Mouse (Mus musculus): Measurements from ENCODE around the gene Nav2. TPM values are rescaled to one million over a fixed set of nuclear protein-coding genes. Genes with fewer than 3 reads are reported as not detected.

Gene Nav2
- polyA plus RNA-seq, 1 experiment, result 21.9 TPM

DNA sequence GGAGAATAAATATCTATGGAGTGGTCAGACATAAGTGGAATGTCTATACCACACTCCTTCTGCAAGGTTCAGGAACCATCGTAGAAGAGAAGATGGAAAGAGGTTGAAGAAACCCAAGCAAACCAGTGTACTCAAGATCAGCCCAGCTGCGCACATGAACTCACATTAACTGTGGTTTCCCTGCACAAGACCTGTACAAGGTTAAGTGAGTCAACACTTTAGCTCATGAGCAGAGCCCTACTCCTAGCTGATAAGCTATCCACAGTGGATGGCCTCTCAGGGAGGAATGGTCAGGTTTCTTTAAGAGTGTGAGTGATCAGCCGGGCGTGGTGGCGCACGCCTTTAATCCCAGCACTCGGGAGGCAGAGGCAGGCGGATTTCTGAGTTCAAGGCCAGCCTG, 567.6 kb downstream of the Nav2 start:
- Histone ChIP-seq H3ac (ENCODE audit: control insufficient read depth, insufficient read length) (no peak overlapping the region), H3K27me3 (ENCODE audit: control insufficient read depth, insufficient read depth, insufficient read length) (no peaks in the 10 kb centered on the region), H3K36me3 (ENCODE audit: control insufficient read depth, insufficient read depth) (no peaks in the 10 kb centered on the region), H3K4me2 (ENCODE audit: low read depth) (no peak overlapping the region), H3K4me3 (no peak overlapping the region), H3K79me2 (ENCODE audit: control insufficient read depth, insufficient read depth) (no peaks in the 10 kb centered on the region)
- no peak for TF ChIP-seq POLR2AphosphoS2 (IDR thresholded peaks at IDR 0.05; ENCODE audit: insufficient read length, low read depth)
- no peak for TF ChIP-seq POLR2A (IDR thresholded peaks at IDR 0.05; ENCODE audit: insufficient read length, low read depth)
- TF ChIP-seq CEBPB (IDR thresholded peaks at IDR 0.05; ENCODE audit: insufficient read depth, poor library complexity, severe bottlenecking), result no peak
- TF ChIP-seq SRF (IDR thresholded peaks at IDR 0.05; ENCODE audit: control insufficient read depth, insufficient read length, low read depth), result no peak
- TF ChIP-seq USF1 (IDR thresholded peaks at IDR 0.05; ENCODE audit: low read depth), result no peak
- TF ChIP-seq MYOD1 (IDR thresholded peaks at IDR 0.05; ENCODE audit: control insufficient read depth in 1 of 3, insufficient read length in 2 of 3, low read depth in 2 of 3), result no peak
- no peak for TF ChIP-seq E2F4 (IDR thresholded peaks at IDR 0.05; ENCODE audit: insufficient read depth)
- TF ChIP-seq TCF3 (IDR thresholded peaks at IDR 0.05; ENCODE audit: insufficient read length, low read depth), result no peak
- no peak for TF ChIP-seq MAX (IDR thresholded peaks at IDR 0.05; ENCODE audit: low read depth)
- no peak for TF ChIP-seq REST (IDR thresholded peaks at IDR 0.05; ENCODE audit: insufficient read depth, insufficient read length)
- TF ChIP-seq MYOG (IDR thresholded peaks at IDR 0.05; ENCODE audit: control insufficient read depth in 1 of 3, insufficient read depth in 1 of 3, insufficient read length in 2 of 3, low read depth in 2 of 3), result no peak
- no peak for TF ChIP-seq TCF12 (IDR thresholded peaks at IDR 0.05; ENCODE audit: insufficient read depth, poor library complexity, severe bottlenecking)

- no peaks in the 10 kb centered on the region for H3K27me3 ChIP-seq (ENCODE audit: control insufficient read depth, insufficient read depth, insufficient read length)
- no peaks in the 10 kb centered on the region for H3K36me3 ChIP-seq (ENCODE audit: control insufficient read depth, insufficient read depth)
- H3K4me2 ChIP-seq (ENCODE audit: low read depth), result no peak overlapping the region
- no peak overlapping the region for H3ac ChIP-seq (ENCODE audit: control insufficient read depth, insufficient read length)
- H3K4me3 ChIP-seq, result no peak overlapping the region
- no peak for TF ChIP-seq POLR2AphosphoS2 (IDR thresholded peaks at IDR 0.05; ENCODE audit: insufficient read length, low read depth)
- TF ChIP-seq MYOG (IDR thresholded peaks at IDR 0.05; ENCODE audit: control insufficient read depth in 1 of 3, insufficient read depth in 1 of 3, insufficient read length in 2 of 3, low read depth in 2 of 3), result no peak
- TF ChIP-seq TCF3 (IDR thresholded peaks at IDR 0.05; ENCODE audit: insufficient read length, low read depth), result no peak
- no peak for TF ChIP-seq CEBPB (IDR thresholded peaks at IDR 0.05; ENCODE audit: insufficient read depth, poor library complexity, severe bottlenecking)
- no peak for TF ChIP-seq REST (IDR thresholded peaks at IDR 0.05; ENCODE audit: insufficient read depth, insufficient read length)
- TF ChIP-seq SRF (IDR thresholded peaks at IDR 0.05; ENCODE audit: control insufficient read depth, insufficient read length, low read depth), result no peak
- TF ChIP-seq E2F4 (IDR thresholded peaks at IDR 0.05; ENCODE audit: insufficient read depth), result no peak
- TF ChIP-seq USF1 (IDR thresholded peaks at IDR 0.05; ENCODE audit: low read depth), result no peak
- no peak for TF ChIP-seq MAX (IDR thresholded peaks at IDR 0.05; ENCODE audit: low read depth)
- TF ChIP-seq TCF12 (IDR thresholded peaks at IDR 0.05; ENCODE audit: insufficient read depth, poor library complexity, severe bottlenecking), result no peak
- no peak for TF ChIP-seq POLR2A (IDR thresholded peaks at IDR 0.05; ENCODE audit: insufficient read length, low read depth)
- TF ChIP-seq MYOD1 (IDR thresholded peaks at IDR 0.05; ENCODE audit: control insufficient read depth in 1 of 3, insufficient read length in 2 of 3, low read depth in 2 of 3), result no peak
- H3K79me2 ChIP-seq (ENCODE audit: control insufficient read depth, insufficient read depth), result no peaks in the 10 kb centered on the region
Measured at GRCm38 (mm10) chr7:49476666-49477065, 568.1 kb downstream of the Nav2 start.

DNA sequence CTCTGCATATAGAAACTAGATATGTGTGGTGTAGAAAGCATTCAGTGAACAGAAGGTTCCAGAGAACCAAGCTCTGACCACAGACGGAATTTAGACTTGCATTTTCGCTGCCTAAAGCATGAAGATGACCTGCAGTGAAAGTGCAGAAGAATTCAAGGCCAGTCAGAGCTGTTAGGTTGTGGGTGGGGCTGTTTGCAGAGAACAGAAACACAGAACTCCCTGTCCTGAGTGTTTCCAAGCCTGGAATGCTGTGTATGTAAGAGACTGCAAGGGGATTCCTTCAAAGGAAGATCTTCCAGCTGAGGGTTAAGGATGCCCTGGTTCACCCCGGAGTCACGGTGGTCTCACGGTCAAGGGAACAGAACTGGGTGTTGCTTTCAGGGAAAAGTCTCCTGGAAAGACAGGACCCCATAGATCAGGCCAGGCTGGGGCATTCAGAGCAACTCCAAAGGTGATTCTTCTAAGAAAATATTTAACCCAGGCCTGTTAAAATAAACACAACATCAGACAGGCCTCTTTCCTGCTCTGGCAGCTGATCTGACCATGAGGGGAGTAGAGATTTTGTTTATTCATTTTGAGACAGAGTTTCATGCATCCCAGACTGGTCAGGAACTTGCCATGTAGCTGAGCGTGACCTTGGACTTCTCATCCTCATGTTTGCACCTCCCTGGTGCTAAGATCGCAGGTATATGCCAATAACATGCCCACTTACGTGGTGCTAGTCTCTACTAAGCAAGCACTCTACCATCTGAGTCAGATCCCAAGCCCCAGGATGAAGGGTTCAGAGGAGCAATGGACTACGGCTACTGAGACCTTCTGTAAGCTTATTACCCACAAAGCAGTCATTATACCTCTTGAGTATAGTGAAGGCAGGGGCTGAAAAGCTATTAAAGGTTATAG, 568.8 kb downstream of the Nav2 start:
- no peak overlapping the region for H3ac ChIP-seq (ENCODE audit: control insufficient read depth, insufficient read length)
- H3K36me3 ChIP-seq (ENCODE audit: control insufficient read depth, insufficient read depth), result no peaks in the 10 kb centered on the region
- H3K27me3 ChIP-seq (ENCODE audit: control insufficient read depth, insufficient read depth, insufficient read length), result no peaks in the 10 kb centered on the region
- no peak overlapping the region for H3K4me3 ChIP-seq
- TF ChIP-seq POLR2AphosphoS2 (IDR thresholded peaks at IDR 0.05; ENCODE audit: insufficient read length, low read depth), result no peak
- no peak for TF ChIP-seq USF1 (IDR thresholded peaks at IDR 0.05; ENCODE audit: low read depth)
- TF ChIP-seq REST (IDR thresholded peaks at IDR 0.05; ENCODE audit: insufficient read depth, insufficient read length), result no peak
- no peak for TF ChIP-seq MYOG (IDR thresholded peaks at IDR 0.05; ENCODE audit: control insufficient read depth in 1 of 3, insufficient read depth in 1 of 3, insufficient read length in 2 of 3, low read depth in 2 of 3)
- TF ChIP-seq SRF (IDR thresholded peaks at IDR 0.05; ENCODE audit: control insufficient read depth, insufficient read length, low read depth), result no peak
- TF ChIP-seq E2F4 (IDR thresholded peaks at IDR 0.05; ENCODE audit: insufficient read depth), result no peak
- TF ChIP-seq MYOD1 (IDR thresholded peaks at IDR 0.05; ENCODE audit: control insufficient read depth in 1 of 3, insufficient read length in 2 of 3, low read depth in 2 of 3), result no peak
- no peak for TF ChIP-seq TCF12 (IDR thresholded peaks at IDR 0.05; ENCODE audit: insufficient read depth, poor library complexity, severe bottlenecking)
- TF ChIP-seq CEBPB (IDR thresholded peaks at IDR 0.05; ENCODE audit: insufficient read depth, poor library complexity, severe bottlenecking), result no peak
- no peak for TF ChIP-seq POLR2A (IDR thresholded peaks at IDR 0.05; ENCODE audit: insufficient read length, low read depth)
- TF ChIP-seq TCF3 (IDR thresholded peaks at IDR 0.05; ENCODE audit: insufficient read length, low read depth), result no peak
- TF ChIP-seq MAX (IDR thresholded peaks at IDR 0.05; ENCODE audit: low read depth), result no peak
- no peak overlapping the region for H3K4me2 ChIP-seq (ENCODE audit: low read depth)
- no peaks in the 10 kb centered on the region for H3K79me2 ChIP-seq (ENCODE audit: control insufficient read depth, insufficient read depth)

DNA sequence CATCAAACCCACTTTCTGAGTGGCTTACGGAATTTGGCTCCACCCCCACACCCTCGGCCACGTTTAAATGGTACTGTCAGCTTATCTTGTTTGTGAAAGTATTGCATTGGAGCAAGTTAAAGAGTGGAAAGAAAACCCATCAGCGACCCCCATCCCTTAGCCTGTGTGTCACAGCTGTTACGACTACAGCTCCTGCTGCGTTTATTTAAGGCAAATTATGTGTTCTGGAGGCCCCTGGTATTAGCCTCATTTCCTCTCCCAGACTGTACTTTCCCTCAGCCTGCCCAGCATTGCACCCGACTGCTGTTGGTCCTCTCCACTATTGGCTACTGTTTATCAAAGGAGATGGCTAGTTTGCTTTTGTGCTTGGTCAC, 569.4 kb downstream of the Nav2 start:
- H3K4me2 ChIP-seq (ENCODE audit: low read depth), result no peak overlapping the region
- H3ac ChIP-seq (ENCODE audit: control insufficient read depth, insufficient read length), result no peak overlapping the region
- H3K79me2 ChIP-seq (ENCODE audit: control insufficient read depth, insufficient read depth), result no peaks in the 10 kb centered on the region
- no peak overlapping the region for H3K4me3 ChIP-seq
- no peak for TF ChIP-seq CEBPB (IDR thresholded peaks at IDR 0.05; ENCODE audit: insufficient read depth, poor library complexity, severe bottlenecking)
- no peak for TF ChIP-seq USF1 (IDR thresholded peaks at IDR 0.05; ENCODE audit: low read depth)
- TF ChIP-seq E2F4 (IDR thresholded peaks at IDR 0.05; ENCODE audit: insufficient read depth), result no peak
- TF ChIP-seq TCF12 (IDR thresholded peaks at IDR 0.05; ENCODE audit: insufficient read depth, poor library complexity, severe bottlenecking), result no peak
- no peak for TF ChIP-seq SRF (IDR thresholded peaks at IDR 0.05; ENCODE audit: control insufficient read depth, insufficient read length, low read depth)
- TF ChIP-seq POLR2AphosphoS2 (IDR thresholded peaks at IDR 0.05; ENCODE audit: insufficient read length, low read depth), result no peak
- no peak for TF ChIP-seq MYOD1 (IDR thresholded peaks at IDR 0.05; ENCODE audit: control insufficient read depth in 1 of 3, insufficient read length in 2 of 3, low read depth in 2 of 3)
- no peak for TF ChIP-seq TCF3 (IDR thresholded peaks at IDR 0.05; ENCODE audit: insufficient read length, low read depth)
- no peak for TF ChIP-seq REST (IDR thresholded peaks at IDR 0.05; ENCODE audit: insufficient read depth, insufficient read length)
- TF ChIP-seq MAX (IDR thresholded peaks at IDR 0.05; ENCODE audit: low read depth), result no peak
- no peak for TF ChIP-seq MYOG (IDR thresholded peaks at IDR 0.05; ENCODE audit: control insufficient read depth in 1 of 3, insufficient read depth in 1 of 3, insufficient read length in 2 of 3, low read depth in 2 of 3)
- no peaks in the 10 kb centered on the region for H3K27me3 ChIP-seq (ENCODE audit: control insufficient read depth, insufficient read depth, insufficient read length)
- no peaks in the 10 kb centered on the region for H3K36me3 ChIP-seq (ENCODE audit: control insufficient read depth, insufficient read depth)
